Mouse (Mus musculus): ENCODE data around the gene Slc28a1. TPM values are rescaled to one million over a fixed set of nuclear protein-coding genes. Genes with fewer than 3 reads are reported as not detected.

Gene Slc28a1
- polyA plus RNA-seq, 1 experiment from 2014 or later: not detected

GRCm38 (mm10) chr7:81094104-81094757, 20.4 kb upstream of the Slc28a1 start:
- no peaks in the 10 kb centered on the region for H3K36me3 ChIP-seq (replicated peaks; ENCODE audit: control insufficient read depth, insufficient read depth)
- WGBS: 69% methylated on average over 6 of the region's 6 CpGs
- H3K27me3 ChIP-seq (ENCODE audit: control insufficient read depth, insufficient read depth, low read length): no peaks in the 10 kb centered on the region
- H3K27ac ChIP-seq: no peak overlapping the region
- no peak overlapping the region for H3K4me2 ChIP-seq (replicated peaks)
- H3K9ac ChIP-seq: no peak overlapping the region
- no peaks in the 10 kb centered on the region for H3K9me3 ChIP-seq (ENCODE audit: control insufficient read depth, low read length)
- DNase-seq (ENCODE audit: low spot score): no peak
- H3K4me3 ChIP-seq (replicated peaks; ENCODE audit: low read length): no peak overlapping the region
- no peak for ATAC-seq (ENCODE audit: low FRiP score)
- no peaks in the 10 kb centered on the region for H3K4me1 ChIP-seq (replicated peaks; ENCODE audit: control insufficient read depth, insufficient read depth, low read length)

- no peaks in the 10 kb centered on the region for H3K36me3 ChIP-seq (replicated peaks; ENCODE audit: control insufficient read depth, insufficient read depth)
- no peak overlapping the region for H3K4me3 ChIP-seq (replicated peaks; ENCODE audit: low read length)
- no peaks in the 10 kb centered on the region for H3K9me3 ChIP-seq (ENCODE audit: control insufficient read depth, low read length)
- no peaks in the 10 kb centered on the region for H3K27me3 ChIP-seq (ENCODE audit: control insufficient read depth, insufficient read depth, low read length)
- 85% methylated on average over 5 of the region's 5 CpGs for WGBS
- DNase-seq (ENCODE audit: low spot score): no peak
- H3K9ac ChIP-seq: no peak overlapping the region
- no peak overlapping the region for H3K4me2 ChIP-seq (replicated peaks)
- no peak for ATAC-seq (ENCODE audit: low FRiP score)
- H3K27ac ChIP-seq: no peak overlapping the region
- H3K4me1 ChIP-seq (replicated peaks; ENCODE audit: control insufficient read depth, insufficient read depth, low read length): no peaks in the 10 kb centered on the region
Observed at GRCm38 (mm10) chr7:81100341-81100740, 14.3 kb upstream of the Slc28a1 start.

GRCm38 (mm10) chr7:81102854-81103253, 11.7 kb upstream of the Slc28a1 start:
- H3K27me3 ChIP-seq (ENCODE audit: control insufficient read depth, insufficient read depth, low read length): no peaks in the 10 kb centered on the region
- DNase-seq (ENCODE audit: low spot score): no peak
- H3K9me3 ChIP-seq (ENCODE audit: control insufficient read depth, low read length): no peaks in the 10 kb centered on the region
- H3K27ac ChIP-seq: no peak overlapping the region
- H3K4me1 ChIP-seq (replicated peaks; ENCODE audit: control insufficient read depth, insufficient read depth, low read length): no peaks in the 10 kb centered on the region
- H3K4me3 ChIP-seq (replicated peaks; ENCODE audit: low read length): no peak overlapping the region
- no peak overlapping the region for H3K9ac ChIP-seq
- ATAC-seq (ENCODE audit: low FRiP score): no peak
- WGBS: 96% methylated on average over 7 of the region's 7 CpGs
- H3K4me2 ChIP-seq (replicated peaks): no peak overlapping the region
- no peaks in the 10 kb centered on the region for H3K36me3 ChIP-seq (replicated peaks; ENCODE audit: control insufficient read depth, insufficient read depth)

- Histone ChIP-seq H3K36me3 (replicated peaks; ENCODE audit: control insufficient read depth, insufficient read depth) (no peaks in the 10 kb centered on the region), H3K27me3 (ENCODE audit: control insufficient read depth, insufficient read depth, low read length) (no peaks in the 10 kb centered on the region), H3K4me1 (replicated peaks; ENCODE audit: control insufficient read depth, insufficient read depth, low read length) (no peaks in the 10 kb centered on the region), H3K4me3 (replicated peaks; ENCODE audit: low read length) (no peak overlapping the region), H3K9me3 (ENCODE audit: control insufficient read depth, low read length) (no peaks in the 10 kb centered on the region), H3K27ac (no peak overlapping the region), H3K4me2 (replicated peaks) (no peak overlapping the region), H3K9ac (no peak overlapping the region)
- no peak for ATAC-seq (ENCODE audit: low FRiP score)
- 40% methylated on average over 4 of the region's 4 CpGs for WGBS
- DNase-seq (ENCODE audit: low spot score): no peak
Observed at GRCm38 (mm10) chr7:81105525-81105924, 9.1 kb upstream of the Slc28a1 start.

- WGBS: 94% methylated on average over 5 of the region's 5 CpGs
- no peaks in the 10 kb centered on the region for H3K4me1 ChIP-seq (replicated peaks; ENCODE audit: control insufficient read depth, insufficient read depth, low read length)
- no peak for ATAC-seq (ENCODE audit: low FRiP score)
Observed at GRCm38 (mm10) chr7:81108226-81108625, 6.4 kb upstream of the Slc28a1 start.

GRCm38 (mm10) chr7:81109717-81110651, 4.6 kb upstream of the Slc28a1 start:
- H3K4me1 ChIP-seq (replicated peaks; ENCODE audit: control insufficient read depth, insufficient read depth, low read length): no peaks in the 10 kb centered on the region
- no peak for DNase-seq (ENCODE audit: low spot score)

More at GRCm38 (mm10) chr7:81108226-81108625, 6.4 kb upstream of the Slc28a1 start:
- Histone ChIP-seq H3K36me3 (replicated peaks; ENCODE audit: control insufficient read depth, insufficient read depth) (no peaks in the 10 kb centered on the region), H3K4me2 (replicated peaks) (no peak overlapping the region), H3K4me3 (replicated peaks; ENCODE audit: low read length) (no peak overlapping the region), H3K9ac (no peak overlapping the region), H3K27ac (no peak overlapping the region), H3K9me3 (ENCODE audit: control insufficient read depth, low read length) (no peaks in the 10 kb centered on the region), H3K27me3 (ENCODE audit: control insufficient read depth, insufficient read depth, low read length) (no peaks in the 10 kb centered on the region)
- DNase-seq (ENCODE audit: low spot score): no peak

GRCm38 (mm10) chr7:81110791-81111190, 3.8 kb upstream of the Slc28a1 start:
- WGBS: 95% methylated on average over 4 of the region's 4 CpGs
- Histone ChIP-seq H3K4me1 (replicated peaks; ENCODE audit: control insufficient read depth, insufficient read depth, low read length) (no peaks in the 10 kb centered on the region), H3K36me3 (replicated peaks; ENCODE audit: control insufficient read depth, insufficient read depth) (no peaks in the 10 kb centered on the region), H3K27me3 (ENCODE audit: control insufficient read depth, insufficient read depth, low read length) (no peaks in the 10 kb centered on the region), H3K4me3 (replicated peaks; ENCODE audit: low read length) (no peak overlapping the region), H3K4me2 (replicated peaks) (no peak overlapping the region), H3K9ac (no peak overlapping the region), H3K9me3 (ENCODE audit: control insufficient read depth, low read length) (no peaks in the 10 kb centered on the region), H3K27ac (no peak overlapping the region)
- no peak for DNase-seq (ENCODE audit: low spot score)
- no peak for ATAC-seq (ENCODE audit: low FRiP score)

More at GRCm38 (mm10) chr7:81109717-81110651, 4.6 kb upstream of the Slc28a1 start:
- Histone ChIP-seq H3K36me3 (replicated peaks; ENCODE audit: control insufficient read depth, insufficient read depth) (no peaks in the 10 kb centered on the region), H3K27me3 (ENCODE audit: control insufficient read depth, insufficient read depth, low read length) (no peaks in the 10 kb centered on the region), H3K9ac (no peak overlapping the region), H3K27ac (no peak overlapping the region), H3K9me3 (ENCODE audit: control insufficient read depth, low read length) (no peaks in the 10 kb centered on the region), H3K4me2 (replicated peaks) (no peak overlapping the region), H3K4me3 (replicated peaks; ENCODE audit: low read length) (no peak overlapping the region)
- no peak for ATAC-seq (ENCODE audit: low FRiP score)
- 61% methylated on average over 9 of the region's 9 CpGs for WGBS

GRCm38 (mm10) chr7:81111729-81112128, 2.9 kb upstream of the Slc28a1 start:
- H3K4me2 ChIP-seq (replicated peaks): no peak overlapping the region
- H3K36me3 ChIP-seq (replicated peaks; ENCODE audit: control insufficient read depth, insufficient read depth): no peaks in the 10 kb centered on the region
- H3K4me1 ChIP-seq (replicated peaks; ENCODE audit: control insufficient read depth, insufficient read depth, low read length): no peaks in the 10 kb centered on the region
- no peak overlapping the region for H3K4me3 ChIP-seq (replicated peaks; ENCODE audit: low read length)
- no peak for DNase-seq (ENCODE audit: low spot score)
- no peaks in the 10 kb centered on the region for H3K9me3 ChIP-seq (ENCODE audit: control insufficient read depth, low read length)
- 83% methylated on average over 2 of the region's 2 CpGs for WGBS
- no peak overlapping the region for H3K27ac ChIP-seq
- no peaks in the 10 kb centered on the region for H3K27me3 ChIP-seq (ENCODE audit: control insufficient read depth, insufficient read depth, low read length)
- H3K9ac ChIP-seq: no peak overlapping the region
- no peak for ATAC-seq (ENCODE audit: low FRiP score)

- Histone ChIP-seq H3K4me2 (replicated peaks) (no peak overlapping the region), H3K4me1 (replicated peaks; ENCODE audit: control insufficient read depth, insufficient read depth, low read length) (no peaks in the 10 kb centered on the region), H3K4me3 (replicated peaks; ENCODE audit: low read length) (no peak overlapping the region), H3K27ac (no peak overlapping the region), H3K36me3 (replicated peaks; ENCODE audit: control insufficient read depth, insufficient read depth) (no peaks in the 10 kb centered on the region), H3K9me3 (ENCODE audit: control insufficient read depth, low read length) (no peaks in the 10 kb centered on the region), H3K27me3 (ENCODE audit: control insufficient read depth, insufficient read depth, low read length) (no peaks in the 10 kb centered on the region), H3K9ac (no peak overlapping the region)
- 53% methylated on average over 6 of the region's 6 CpGs for WGBS
- no peak for DNase-seq (ENCODE audit: low spot score)
- no peak for ATAC-seq (ENCODE audit: low FRiP score)
Observed at GRCm38 (mm10) chr7:81112686-81113360, 1.8 kb upstream of the Slc28a1 start.
